Mouse (Mus musculus): Measurements from ENCODE around the gene Gm21969.

Gm21969 gene

GRCm38 (mm10) chr4:139653238-139653637, 50.3 kb downstream of the Gm21969 start, which contains the start of gene Tas1r2:
TSS of gene Tas1r2 (plus strand) at chr4:139653538.
- no peak for DNase-seq (ENCODE audit: low read depth, low spot score)

- no peak for DNase-seq (ENCODE audit: low read depth, low spot score)
These were observed 58.9 kb downstream of the Gm21969 start for GRCm38 (mm10) chr4:139661897-139662296.

- no peak for DNase-seq (ENCODE audit: low read depth, low spot score)
These were observed 64.6 kb downstream of the Gm21969 start for GRCm38 (mm10) chr4:139667632-139668031.

GRCm38 (mm10) chr4:139669847-139670246, 66.9 kb downstream of the Gm21969 start:
- peak; percentile 88 for DNase-seq (ENCODE audit: low read depth, low spot score)

DNA sequence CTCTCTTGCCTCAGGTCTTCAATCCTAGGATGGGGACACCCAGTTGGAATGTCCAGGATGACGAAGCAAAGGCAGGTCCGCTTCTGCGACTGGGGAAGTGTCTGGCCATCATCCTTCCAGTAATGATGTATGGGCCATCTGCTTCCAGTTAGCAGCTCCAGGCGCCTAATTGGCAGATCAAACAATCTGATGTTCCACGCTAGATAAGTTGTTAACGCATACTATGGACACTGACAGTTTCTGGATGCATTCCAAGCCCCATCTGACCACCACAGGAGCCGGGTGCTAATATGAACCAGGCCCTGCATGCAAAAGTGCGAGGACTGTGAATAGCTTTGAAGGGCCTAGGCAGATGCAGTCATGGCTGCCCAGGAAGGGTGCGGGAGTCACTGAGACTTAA, 72.7 kb downstream of the Gm21969 start:
- no peak for DNase-seq (ENCODE audit: low read depth, low spot score)

DNA sequence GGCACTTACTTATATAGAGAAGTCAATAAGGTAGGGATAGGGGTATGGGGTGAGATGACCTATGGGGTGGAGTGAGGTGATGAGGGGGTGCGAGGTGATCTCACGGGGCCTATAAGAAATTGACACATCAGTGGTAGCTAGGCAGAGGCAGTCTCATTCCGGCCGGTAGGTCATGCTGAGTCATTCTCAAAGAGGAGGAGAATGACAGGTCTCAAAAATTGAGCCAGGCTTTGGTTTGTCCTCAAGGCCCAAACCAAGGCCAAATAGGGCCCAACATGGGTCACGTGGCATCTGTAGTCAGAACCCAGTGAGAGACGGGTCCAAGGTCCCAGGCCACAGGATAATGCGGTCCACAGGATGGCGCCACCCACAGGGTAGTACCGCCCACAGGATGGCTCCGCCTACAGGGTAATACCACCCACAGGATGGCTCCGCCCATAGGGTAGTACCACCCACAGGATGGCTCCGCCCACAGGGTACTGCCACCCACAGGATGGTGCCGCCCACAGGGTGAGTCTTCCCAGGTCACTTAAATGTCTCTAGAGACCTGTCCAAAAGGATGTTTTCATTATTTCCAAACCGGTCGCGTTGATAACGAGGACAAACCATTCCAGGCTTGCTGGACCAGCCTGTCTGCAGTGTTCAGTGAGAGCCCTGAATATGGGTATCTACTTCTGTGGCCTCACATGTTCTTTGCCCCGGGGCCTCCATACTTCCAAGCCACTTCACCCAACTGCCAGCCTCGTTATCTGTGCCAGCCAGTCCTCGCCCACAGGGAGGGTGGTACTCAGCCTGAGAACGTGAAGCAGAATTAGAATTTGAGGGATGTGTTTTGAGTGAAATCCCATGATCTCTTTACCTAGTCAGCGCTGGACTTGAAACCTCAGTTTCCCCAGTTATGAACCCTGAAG, 81.0 kb downstream of the Gm21969 start:
- peak; percentile 88 for DNase-seq (ENCODE audit: low read depth, low spot score)

- peak; percentile 81 for DNase-seq (ENCODE audit: low read depth, low spot score)
These were observed 81.6 kb downstream of the Gm21969 start for GRCm38 (mm10) chr4:139684639-139685017.

DNA sequence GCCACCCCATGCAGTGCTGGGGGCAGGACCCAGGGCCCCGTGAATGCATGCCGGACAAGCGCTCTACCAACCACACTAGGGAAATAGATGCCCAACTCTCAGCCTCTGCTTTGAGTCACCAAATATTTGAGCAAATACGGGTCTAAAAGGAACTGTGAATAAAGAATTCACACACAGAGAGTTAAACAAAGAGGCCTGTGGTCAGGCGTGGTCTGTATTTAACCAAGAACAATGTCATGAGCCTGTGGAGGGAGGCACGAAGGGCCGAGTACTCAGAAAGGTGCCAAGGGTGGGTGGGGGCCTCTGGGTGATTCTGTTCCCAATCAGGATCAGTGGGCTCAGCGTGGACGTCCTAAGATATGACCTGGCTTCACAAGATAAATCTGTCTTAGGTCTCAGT, 85.1 kb downstream of the Gm21969 start:
- DNase-seq (ENCODE audit: low read depth, low spot score), result peak; percentile 35

GRCm38 (mm10) chr4:139689627-139690269, 86.8 kb downstream of the Gm21969 start:
- no peak for DNase-seq (ENCODE audit: low read depth, low spot score)

DNA sequence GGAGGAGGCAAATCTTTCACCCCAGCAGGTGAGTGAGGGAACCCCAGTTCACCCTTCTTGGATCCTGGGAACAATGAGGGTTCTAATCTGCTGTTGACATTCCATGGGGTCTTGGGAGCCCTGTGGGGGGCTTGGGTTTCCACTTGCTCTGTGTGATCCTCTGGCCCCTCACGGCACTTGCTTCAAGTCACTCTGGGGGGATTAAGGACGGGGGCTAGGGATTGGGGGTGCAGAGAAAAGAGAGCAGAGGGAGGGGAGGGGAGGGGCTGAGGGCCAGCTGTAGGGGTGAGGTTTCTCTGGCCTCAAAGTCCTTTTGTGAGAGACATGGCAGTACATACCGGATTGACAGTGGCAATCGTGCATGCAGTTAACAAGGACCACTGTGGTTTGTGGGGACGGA, 90.3 kb downstream of the Gm21969 start:
- no peak for DNase-seq (ENCODE audit: low read depth, low spot score)

GRCm38 (mm10) chr4:139697755-139698154, 94.8 kb downstream of the Gm21969 start:
- no peak for DNase-seq (ENCODE audit: low read depth, low spot score)

GRCm38 (mm10) chr4:139698602-139699001, 95.6 kb downstream of the Gm21969 start:
- DNase-seq (ENCODE audit: low read depth, low spot score), result no peak

- no peak for DNase-seq (ENCODE audit: low read depth, low spot score)
These were observed 99.9 kb downstream of the Gm21969 start for GRCm38 (mm10) chr4:139702914-139703313.

GRCm38 (mm10) chr4:139703468-139703867, 100.5 kb downstream of the Gm21969 start:
- DNase-seq (ENCODE audit: low read depth, low spot score), result peak; percentile 69

- no peak for DNase-seq (ENCODE audit: low read depth, low spot score)
These were observed 103.0 kb downstream of the Gm21969 start for GRCm38 (mm10) chr4:139705986-139706385.

GRCm38 (mm10) chr4:139710467-139711334, 107.7 kb downstream of the Gm21969 start:
- DNase-seq (ENCODE audit: low read depth, low spot score), result no peak
